Mouse (Mus musculus) left cerebral cortex, postnatal 36 days (tissue): ENCODE measurements at regions not wholly inside any gene's neighbourhood (a gene's known extent, or its start where the extent isn't known, plus 50 kb on each side); places are given as distances from the start of the nearest gene placed in this dataset.

Experiments used
- DNase-seq, 2 experiments: peaks; one replicate each; pipeline ENCODE4 v3.0.0; 2021 to 2022; ENCODE audit warnings: low spot score in 2 of 2, mixed read lengths in 1 of 2
- intact Hi-C: fragments of 180-260 bp; cut with DNase I; formaldehyde crosslinking; loops from one replicate; pipeline ENCODE4 v1.15.1; 2025

DNA sequence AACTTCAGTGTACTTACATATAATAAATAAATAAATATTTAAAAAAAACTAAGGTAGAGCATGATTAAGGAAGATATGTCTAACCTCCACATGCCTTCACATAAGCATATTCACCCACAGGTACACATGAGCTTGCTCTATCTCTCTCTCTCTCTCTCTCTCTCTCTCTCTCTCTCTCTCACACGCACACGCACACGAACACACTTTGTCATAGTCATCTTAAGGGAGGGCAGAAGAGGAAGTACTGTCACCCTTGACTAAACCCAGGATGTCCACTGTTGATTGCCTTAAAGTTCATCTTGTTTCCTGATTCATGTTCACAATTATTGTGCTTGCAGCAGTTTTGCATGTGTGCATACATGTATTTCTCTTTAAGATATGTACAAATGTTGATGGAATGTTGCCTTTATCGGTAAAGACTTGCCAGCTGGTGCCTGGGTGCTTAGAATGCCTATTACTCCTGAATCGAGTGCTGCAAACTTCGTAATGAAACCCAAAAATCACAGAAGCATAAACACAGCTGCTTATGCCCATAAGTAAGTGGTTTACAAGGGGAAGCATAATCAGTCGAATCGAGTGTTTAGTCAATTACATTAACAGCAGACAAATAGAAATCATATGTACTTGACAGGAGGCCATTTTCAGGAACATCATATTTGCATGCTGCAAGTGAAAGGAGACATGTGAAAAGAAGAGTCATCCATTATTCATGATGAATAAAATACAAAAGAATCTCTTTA, 84.3 kb downstream of the Tmem168 start:
- DNase-seq: no peak
- intact Hi-C loops: no loop called here

GRCm38 (mm10) chr6:13514126-13514525, 93.8 kb downstream of the Tmem168 start:
- DNase-seq: no peak
- intact Hi-C loops: no loop called here

DNA sequence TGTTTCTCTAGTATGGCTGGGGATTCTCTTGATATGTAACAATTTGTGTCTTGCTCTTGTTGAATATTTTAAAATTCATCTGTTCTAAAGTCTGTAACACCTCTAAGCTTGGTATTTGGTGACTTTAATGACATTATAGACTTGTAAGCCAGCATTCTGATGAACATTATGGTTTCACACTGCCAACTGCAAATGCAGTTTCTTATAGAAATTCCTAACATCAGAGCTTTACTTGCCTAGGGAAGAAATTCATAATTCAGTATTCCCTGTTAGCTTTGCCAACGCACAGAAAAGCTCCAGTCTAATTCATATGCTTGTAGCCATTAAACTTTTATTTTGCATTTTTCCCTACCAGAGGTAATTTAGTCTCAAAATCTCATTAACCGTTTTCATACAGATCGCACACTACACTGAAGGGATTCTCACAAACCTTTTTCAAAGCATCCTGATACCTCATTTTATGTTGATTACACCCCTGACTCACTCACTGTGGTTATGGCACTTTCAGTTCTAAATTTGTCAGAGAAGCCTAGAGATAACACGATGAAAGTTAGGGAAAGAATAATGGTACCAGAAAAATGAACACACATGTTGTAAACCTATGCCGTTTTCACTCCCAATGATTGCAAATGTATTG, 131.3 kb downstream of the Tmem168 start:
- DNase-seq: no peak
- intact Hi-C loops: no loop called here

DNA sequence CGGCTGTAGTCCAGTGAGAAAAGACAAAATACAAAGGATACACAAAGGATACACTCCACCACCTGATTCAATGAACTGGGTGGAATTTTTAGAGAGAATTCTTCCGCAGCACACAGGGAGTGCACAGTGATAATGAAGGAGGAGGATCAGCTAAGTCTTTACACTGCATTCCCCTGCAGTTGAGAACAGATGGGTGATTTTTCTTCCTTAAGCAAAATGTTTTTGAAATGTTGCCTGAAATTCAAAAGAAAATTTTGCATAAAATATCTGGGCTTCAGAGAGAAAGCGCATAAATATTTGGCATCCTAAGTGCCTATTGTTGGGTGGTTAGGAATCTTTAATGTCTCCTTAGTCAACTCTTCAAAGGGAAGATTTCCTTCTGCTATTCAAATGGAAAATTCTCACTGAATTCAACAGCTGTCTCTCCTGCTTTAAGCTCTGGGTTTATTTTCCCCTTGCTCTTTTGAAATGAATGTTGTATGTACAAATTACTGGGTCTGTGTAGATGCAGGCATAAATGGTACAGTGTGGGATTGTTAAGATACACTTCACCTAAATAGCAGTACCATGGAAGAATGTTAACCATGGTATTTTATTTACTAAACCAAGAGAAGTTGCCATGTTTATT, 158.6 kb downstream of the Tmem168 start:
- intact Hi-C loops: no loop called here
- no peak for DNase-seq

DNA sequence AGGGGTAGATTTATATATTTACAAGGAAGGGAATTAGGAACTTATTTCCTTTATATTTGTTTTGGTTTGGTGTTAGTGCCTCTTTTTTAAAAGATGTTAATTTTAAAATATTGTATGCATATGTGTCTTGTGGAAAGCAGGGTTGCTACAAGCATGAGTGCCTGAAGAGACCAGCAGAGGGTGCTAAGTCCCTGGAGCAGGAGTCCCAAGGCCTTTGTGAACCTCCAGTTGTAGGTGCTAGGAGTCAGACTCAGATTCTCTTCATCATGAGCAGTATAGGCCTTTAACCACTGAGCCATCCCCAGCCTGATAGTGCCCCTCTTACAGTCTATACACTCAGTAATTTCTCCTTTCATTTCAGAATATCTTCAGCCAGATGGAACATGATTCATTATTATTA, 189.0 kb upstream of the Vwde start:
- DNase-seq: peak in 1 of 2 experiments; percentile 13
- intact Hi-C loops: no loop called here

GRCm38 (mm10) chr6:13413092-13413491, 188.3 kb upstream of the Vwde start:
- intact Hi-C loops: no loop called here
- DNase-seq: no peak

DNA sequence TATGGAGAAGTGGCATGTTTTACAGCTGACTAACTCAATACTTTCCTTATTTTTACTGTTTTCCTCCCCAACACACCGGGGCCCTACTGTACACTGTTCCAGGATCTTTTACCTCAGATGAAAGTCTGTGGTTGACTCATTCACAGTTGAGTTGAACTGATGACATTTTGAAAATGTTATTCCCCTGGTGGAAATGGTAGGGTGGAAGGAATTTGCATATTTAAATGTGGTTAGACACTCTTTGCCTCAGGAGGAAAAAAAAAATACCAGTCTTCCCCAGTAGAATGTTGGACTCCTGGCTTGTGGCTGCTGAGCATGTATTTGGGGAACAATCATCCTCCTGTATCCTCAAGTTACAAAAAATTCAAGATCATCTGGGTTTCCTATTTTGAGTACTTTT, 159.7 kb upstream of the Vwde start:
- DNase-seq: no peak
- intact Hi-C loops: no loop called here

GRCm38 (mm10) chr6:13383211-13383610, 158.4 kb upstream of the Vwde start:
- intact Hi-C loops: no loop called here

GRCm38 (mm10) chr6:13380819-13381218, 156.1 kb upstream of the Vwde start:
- intact Hi-C loops: no loop called here
- no peak for DNase-seq

More at GRCm38 (mm10) chr6:13383211-13383610, 158.4 kb upstream of the Vwde start:
- DNase-seq: no peak

- DNase-seq: no peak
- intact Hi-C loops: no loop called here
These were observed 155.0 kb upstream of the Vwde start for GRCm38 (mm10) chr6:13379727-13380126.

GRCm38 (mm10) chr6:13373896-13374295, 149.1 kb upstream of the Vwde start:
- DNase-seq: no peak
- intact Hi-C loops: no loop called here

DNA sequence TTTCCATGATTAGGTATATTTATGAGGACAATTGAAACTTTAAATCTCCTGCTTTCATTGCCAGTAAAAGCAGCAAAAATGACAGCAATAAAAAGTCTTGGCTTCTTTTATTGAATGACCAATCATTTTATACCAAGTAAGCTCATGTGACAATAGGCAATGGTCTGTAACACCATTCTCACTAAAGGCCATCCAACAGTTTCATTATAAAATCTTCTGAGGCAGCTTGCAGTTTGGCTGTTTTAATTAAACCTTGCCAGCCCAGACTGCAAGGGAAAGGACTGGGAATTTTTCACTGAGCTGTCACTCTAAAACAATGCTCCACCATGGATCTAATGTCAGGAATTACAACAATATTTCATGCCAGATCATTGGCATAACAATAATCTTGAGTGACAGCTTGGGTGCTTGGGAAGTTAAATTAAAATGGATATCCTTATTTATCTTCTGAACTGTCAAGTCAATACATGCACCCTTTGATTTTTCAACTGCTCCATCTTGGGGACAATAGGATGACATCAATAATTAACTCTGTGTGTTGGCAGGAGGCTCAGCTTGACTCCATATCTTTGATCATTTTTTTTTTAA, 145.0 kb upstream of the Vwde start:
- no peak for DNase-seq
- intact Hi-C loops: no loop called here
